18 mouse cellular contexts compared by ENCODE assay signal in genomic region chr5:131013816-131014215, GRCm38 (mm10).
"Had no signal": no experiment of that assay in that cellular context is flagged by ENCODE, and none has a peak within 500 bp of the region (broad histone marks: within the 10 kb centered on the region; RNA-seq: fewer than 3 reads in every experiment).

No protein-coding gene starts in this region.

- H3K36me3 ChIP-seq: midbrain, embryonic 12.5 days; neural tube, embryonic 13.5 days; neural tube, embryonic 15.5 days had no signal

- DNase-seq: lung, adult 18-20 months; lung, embryonic 14.5 days; lung, postnatal 10 days; lung, postnatal 4 days; midbrain, embryonic 14.5 days; retina, postnatal 1 day; right cerebral cortex, adult 18-20 months; right cerebral cortex, postnatal 25 days; right cerebral cortex, postnatal 4 days; spleen, adult 18-20 months; thymus, adult 18-20 months; thymus, postnatal 14 days; thymus, postnatal 36 days had no signal

- H3K9ac ChIP-seq: liver, embryonic 14.5 days; lung, embryonic 14.5 days; midbrain, embryonic 12.5 days; neural tube, embryonic 13.5 days; neural tube, embryonic 15.5 days had no signal

- H3K4me3 ChIP-seq: midbrain, embryonic 12.5 days; myocyte; neural tube, embryonic 13.5 days; neural tube, embryonic 15.5 days had no signal

- H3K27me3 ChIP-seq: neural tube, embryonic 13.5 days; neural tube, embryonic 15.5 days had no signal

- H3K4me2 ChIP-seq: lung, embryonic 14.5 days; midbrain, embryonic 12.5 days; neural tube, embryonic 13.5 days; neural tube, embryonic 15.5 days had no signal

- H3K9me3 ChIP-seq: midbrain, embryonic 12.5 days; neural tube, embryonic 13.5 days; neural tube, embryonic 15.5 days had no signal

- H3K27ac ChIP-seq: liver, embryonic 14.5 days; midbrain, embryonic 12.5 days had no signal
